Mouse (Mus musculus) T-helper 17 cell (primary cell): ENCODE results near the gene Gm20388.

Experiments
- in situ Hi-C, 2 experiments: fragments of 300-600 bp; cut with MboI, MseI; formaldehyde crosslinking; loops; 1 replicate in 1 of 2; 2 replicates in 1 of 2; pipeline ENCODE4 v1.15.1; 2025; ENCODE audit warnings: high pct_unique_total_duplicates in 2 of 2

Gene Gm20388

DNA sequence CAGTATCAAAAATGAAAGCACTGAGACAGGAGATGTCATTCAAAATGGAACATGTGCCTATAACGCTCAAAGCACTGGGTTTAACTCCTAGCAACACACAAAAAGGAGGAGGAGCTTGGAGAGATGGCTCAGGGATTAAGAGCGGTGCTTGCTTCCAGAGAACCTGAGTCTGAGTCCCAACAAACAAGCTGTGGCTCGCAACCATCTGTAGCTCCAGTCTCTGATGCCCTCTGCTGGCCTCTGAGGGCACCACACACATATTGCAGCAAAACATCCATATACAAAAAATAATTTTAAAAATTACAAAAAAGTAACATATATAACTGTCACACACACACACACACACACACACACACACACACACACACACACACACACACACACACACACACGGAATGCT, 3379.5 kb downstream of the Gm20388 start:
- in situ Hi-C loops = no loop called here

DNA sequence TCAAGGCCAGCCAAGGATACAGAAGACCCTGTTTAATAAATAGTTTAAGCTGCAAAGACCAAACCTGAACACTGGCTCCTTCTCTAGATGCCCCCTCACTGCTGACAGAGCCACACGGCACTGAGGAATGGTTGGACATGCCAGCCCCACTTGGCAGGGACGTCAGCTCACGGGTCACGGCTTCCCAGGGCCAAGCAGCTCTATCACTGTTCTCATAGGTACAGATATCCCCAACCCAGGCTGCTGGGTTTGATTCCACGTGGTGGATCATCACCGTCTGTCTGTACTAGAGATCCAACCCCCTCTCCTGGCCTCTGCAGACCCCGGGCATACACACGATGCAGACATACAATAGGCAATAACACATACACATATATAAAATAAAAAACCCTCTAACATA, 3380.0 kb downstream of the Gm20388 start:
- in situ Hi-C loops = no loop called here

DNA sequence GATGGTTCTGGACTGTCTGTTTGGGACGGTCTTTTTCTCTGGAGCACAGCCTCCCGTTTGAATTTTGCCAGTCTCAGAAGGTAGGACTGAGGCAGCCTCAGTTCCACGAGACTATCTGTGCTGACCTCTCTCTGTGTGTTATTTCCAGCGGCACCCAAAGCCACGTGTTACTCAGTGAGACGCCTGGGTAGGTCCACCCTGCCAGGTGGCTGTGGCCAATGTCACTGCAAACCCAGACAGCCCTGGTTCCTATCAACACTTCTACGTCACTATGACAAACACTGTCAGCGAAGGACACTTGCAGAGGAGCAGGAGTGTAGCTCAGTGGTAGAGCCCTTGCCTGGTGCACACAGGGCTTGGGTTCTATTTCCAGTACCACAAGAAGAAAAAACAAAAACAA, 3381.1 kb downstream of the Gm20388 start:
- in situ Hi-C loops = no loop called here

DNA sequence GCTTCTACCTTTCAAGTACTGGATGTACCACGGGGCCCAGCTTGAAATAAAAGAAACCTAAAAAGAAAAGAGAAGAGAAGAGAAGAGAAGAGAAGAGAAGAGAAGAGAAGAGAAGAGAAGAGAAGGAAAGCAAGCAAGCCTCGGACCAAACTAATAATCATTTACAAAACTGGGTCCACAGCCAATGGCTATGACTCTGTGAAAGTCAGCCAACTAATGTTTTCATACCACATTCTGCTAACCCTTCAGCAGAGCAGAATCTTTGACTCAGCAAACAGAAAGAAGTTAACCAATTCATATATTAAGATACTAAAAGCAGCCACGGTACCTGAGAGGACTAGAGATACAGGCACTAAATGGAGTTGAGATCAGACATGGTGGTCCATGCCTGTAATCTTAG, 3381.6 kb downstream of the Gm20388 start:
- in situ Hi-C loops = no loop called here

DNA sequence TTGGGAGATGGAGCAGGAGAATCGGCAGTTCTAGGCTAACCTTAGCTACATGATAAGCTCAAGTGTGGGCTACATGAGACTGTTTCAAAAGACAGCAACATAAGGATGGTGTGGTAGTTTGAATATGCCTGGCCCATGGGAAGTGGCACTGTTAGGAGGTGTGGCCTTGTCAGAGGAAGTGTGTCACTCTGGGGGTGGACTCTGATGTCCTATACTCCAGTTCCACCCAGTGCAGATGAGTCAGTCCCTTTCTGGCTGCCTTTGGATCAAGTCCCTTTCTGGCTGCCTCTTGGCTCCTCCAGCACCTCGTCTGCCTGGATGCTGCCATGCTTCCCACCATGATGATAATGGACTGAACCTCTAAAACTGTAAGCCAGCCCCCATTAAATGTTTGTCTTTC, 3382.1 kb downstream of the Gm20388 start:
- in situ Hi-C loops = no loop called here

DNA sequence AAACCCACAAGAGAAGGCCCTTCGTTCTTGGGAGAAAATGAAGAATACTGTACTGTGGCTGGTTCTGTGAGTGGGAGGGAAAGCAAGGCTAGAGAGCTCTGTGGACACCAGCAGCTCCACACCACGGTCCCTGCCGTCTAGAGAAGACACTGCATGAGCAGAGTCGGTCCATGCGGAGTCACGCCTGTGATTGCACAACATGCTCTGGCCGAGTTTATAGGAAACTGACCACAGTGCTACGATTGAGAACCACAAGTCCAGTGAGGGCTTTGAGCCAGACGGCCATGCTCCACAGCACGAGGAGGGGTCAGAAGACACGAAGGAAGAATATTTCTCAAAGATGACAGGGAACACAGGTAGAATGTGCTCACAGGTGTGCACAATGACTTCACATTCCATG, 3387.7 kb downstream of the Gm20388 start:
- in situ Hi-C loops = no loop called here

DNA sequence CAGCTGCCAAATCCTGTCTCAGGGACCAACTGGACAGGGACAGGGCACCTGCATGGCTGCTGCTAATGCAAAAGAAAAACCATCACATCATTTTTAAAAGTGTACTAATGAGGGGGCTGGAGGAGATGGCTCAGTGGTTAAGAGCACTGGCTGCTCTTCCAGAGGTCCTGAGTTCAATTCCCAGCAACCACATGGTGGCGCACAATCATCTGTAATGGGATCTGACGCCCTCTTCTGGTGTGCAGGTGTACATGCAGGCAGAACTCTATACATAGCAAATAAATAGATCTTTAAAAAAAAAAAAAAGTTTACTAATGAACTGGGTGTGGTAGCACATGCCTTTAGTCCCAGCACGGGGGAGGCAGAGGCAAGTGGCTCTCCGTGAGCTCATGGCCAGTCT, 3398.1 kb downstream of the Gm20388 start:
- in situ Hi-C loops = no loop called here

DNA sequence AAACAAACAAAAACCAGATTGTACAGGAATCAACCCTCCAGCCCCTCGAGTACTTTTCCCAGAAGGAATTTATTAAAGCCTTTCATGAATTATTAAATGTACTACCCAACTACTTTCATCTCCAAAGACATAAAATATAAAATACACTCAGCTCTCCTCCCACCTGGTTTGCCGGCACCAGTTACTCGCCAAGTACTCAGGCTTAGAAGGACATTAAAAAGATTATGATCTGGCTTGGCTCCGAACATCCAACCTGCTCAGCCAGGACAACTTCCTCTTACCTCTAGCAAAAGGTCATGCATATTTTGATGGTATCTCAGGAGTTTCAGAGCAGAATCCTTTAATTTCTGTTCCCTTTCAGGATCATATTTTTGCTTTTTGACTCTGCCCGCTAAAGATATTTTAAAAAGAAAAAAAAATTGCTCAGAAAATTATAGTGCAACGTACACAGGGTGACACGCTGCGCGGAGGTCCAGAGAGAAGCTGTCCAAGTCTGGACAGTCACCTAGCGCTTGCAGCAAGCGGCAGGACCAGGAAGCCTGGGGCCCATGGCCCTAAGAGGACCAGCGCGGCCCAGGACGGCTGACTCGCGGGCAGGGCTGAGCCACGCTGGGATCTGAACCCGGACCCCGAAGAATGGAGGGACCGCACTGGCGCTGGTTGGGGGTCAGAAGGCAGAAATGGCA, 3407.3 kb downstream of the Gm20388 start:
- in situ Hi-C loops = loop anchor here in 1 of 2 experiments (5.0 kb wide), 1 partner anchor 86 kb away; no protein-coding TSS in a partner anchor

DNA sequence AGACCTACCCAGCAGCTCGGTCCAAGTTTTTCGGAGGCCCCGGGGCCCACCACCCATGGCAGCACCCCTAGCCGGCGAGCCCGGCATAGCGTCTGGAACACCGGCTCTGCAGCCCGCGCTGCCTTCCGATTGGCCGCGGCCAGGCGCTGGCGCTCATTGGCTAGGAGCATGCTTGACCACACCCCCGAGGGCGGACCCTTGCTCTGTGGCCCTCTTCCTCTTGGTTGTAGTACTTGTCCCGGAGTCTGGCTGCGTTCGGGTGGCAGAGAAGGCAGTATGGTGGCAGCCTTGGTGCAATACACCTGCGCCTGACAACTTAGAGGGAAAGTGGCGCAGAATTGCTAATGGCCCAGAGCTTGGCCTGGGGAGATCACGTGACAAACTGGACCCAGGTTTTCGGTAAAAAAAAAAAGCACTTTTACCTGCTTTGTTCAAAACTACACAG, 3407.8 kb downstream of the Gm20388 start, which contains the start of gene Fanca:
Fanca (minus strand) TSS at position 110 of the 445 bp plus-strand sequence.
- in situ Hi-C loops = loop anchor here in 1 of 2 experiments (5.0 kb wide), 1 partner anchor 86 kb away; no protein-coding TSS in a partner anchor

DNA sequence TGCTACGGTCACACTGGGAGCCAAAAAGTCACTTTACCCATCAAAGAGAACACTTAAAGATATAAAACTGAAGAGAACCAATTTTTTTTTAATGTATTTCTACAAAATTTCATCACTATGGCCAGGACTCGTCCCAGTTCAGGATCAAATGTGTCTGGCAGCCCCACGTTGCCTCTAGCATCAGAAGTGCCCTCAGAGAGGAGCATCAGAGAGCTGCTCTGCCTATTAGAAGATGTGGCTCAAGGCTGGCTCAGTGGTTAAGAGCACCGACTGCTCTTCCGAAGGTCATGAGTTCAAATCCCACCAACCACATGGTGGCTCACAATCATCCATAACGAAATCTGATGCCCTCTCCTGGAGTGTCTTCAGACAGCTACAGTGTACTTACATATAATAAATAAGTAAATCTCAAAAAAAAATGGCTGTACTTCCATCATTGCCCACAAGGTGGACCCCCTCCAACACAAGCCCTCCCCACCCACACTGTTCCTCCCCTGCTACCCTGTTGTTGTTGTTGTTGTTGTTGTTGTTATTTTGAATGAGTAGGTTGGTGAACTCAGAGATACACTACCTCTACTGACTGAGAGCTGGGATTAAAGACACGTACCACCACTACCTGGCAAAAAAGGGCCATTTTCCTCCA, 3409.0 kb downstream of the Gm20388 start:
- in situ Hi-C loops = loop anchor here in 1 of 2 experiments (5.0 kb wide), 2 partner anchors 38 to 87 kb away; no protein-coding TSS in a partner anchor

DNA sequence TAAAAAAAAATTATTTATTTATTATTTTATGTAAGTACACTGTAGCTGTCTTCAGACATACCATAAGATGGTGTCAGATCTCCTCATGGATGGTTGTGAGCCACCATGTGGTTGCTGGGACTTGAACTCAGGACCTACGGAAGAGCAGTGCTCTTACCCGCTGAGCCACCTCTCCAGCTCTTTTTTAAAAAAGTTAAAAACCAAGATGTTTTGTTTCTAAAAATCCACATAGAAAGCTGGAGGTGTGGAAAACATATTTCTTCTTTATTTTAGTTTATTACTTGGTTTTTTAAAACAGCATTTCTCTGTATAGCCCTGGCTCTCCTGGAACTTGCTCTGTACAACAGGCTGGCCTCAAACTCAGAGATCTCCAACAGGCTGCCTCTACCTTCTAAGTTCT, 3417.9 kb downstream of the Gm20388 start:
- in situ Hi-C loops = no loop called here

DNA sequence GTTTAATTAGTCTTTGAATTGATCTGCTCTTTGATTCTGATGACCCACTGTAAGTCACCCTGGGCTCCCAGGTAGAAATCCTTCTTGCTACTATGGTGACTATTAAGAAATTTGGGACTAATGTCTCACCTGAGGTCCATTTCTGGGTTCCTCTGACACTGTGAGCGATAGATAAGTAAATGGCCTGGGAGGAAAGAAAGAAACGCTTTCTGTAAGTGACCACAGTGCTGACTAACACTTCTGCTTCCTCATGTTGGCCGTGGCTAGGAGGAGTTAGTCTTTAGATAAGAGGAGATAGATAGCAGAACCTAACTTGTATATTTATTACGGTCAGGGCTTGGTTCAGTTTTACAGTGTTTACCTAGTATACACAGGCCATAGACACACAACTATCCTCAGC, 3418.7 kb downstream of the Gm20388 start:
- in situ Hi-C loops = no loop called here

DNA sequence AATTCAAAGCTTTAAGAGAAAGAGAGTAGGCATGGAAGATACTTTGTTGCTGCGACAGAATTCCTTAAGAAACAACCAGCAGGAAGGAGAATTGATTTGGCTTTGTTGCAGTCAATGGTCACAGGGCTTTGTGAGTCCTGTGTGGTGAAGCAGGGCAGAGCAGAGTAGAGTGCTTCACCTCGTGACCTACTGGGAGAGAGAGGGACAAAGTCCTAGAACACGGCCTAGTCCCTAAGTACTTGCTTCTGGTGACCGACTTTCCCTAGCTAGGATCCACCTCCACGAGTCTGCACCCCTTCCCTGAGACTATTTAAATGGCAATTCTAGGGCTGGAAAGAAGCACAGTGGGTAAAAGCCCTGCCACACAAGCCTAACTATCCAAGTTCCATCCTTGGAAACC, 3419.3 kb downstream of the Gm20388 start:
- in situ Hi-C loops = no loop called here

DNA sequence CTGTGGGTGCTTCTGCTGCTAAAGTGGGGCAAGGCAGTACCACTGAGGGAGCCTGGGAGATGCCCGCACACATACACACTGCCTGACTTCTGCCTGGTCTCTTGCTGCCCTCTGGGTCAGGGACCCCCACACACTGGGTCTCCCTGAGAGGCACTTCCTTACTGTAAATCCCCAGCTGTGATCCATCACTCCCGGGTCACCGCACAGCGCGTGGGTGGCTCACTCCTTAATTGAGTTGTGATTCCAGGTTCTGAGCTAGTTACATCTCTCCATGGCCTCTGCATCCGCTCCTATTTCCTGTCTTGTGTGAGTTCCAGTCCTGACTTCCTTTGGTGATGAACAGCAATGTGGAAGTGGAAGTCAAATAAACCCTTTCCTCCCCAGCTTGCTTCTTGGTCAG, 3420.1 kb downstream of the Gm20388 start:
- in situ Hi-C loops = no loop called here

DNA sequence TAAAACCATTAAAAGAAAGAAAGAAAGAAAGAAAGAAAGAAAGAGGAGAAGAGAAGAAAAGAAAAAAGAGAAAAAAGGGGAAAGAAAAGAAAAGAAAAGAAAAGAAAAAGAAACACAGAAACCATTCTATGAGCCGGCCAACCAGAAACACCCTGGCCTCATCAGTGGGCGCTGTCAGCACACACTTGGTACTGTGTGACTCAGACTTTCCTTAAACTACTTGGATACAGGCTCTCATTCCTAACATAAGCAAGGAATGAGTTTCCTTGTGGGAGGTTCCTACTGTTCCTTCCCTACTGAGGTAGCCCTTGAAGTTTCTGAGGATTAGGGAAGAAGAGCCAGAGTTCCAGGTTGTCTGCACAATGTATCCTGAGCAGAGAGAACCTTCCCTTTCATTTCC, 3420.7 kb downstream of the Gm20388 start:
- in situ Hi-C loops = no loop called here

DNA sequence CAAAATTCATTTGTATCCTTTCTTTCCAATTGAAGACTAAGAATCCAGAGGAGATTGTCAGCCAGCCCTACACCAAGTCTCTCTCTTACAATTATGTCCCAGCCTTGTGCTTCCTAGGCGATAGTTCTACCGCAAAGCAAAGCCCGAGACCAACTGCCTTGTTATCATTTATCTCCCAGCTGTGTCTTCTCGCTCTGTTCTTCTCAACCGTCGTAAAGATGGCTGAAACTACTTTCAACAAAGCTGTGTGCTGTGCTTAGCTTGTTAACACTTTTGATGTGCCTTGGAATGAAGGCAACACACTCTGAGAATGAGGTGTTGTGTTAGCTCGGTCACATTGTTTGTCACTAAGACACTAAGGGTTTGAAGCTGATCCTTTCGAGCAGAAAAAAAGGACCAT, 3421.2 kb downstream of the Gm20388 start:
- in situ Hi-C loops = no loop called here

DNA sequence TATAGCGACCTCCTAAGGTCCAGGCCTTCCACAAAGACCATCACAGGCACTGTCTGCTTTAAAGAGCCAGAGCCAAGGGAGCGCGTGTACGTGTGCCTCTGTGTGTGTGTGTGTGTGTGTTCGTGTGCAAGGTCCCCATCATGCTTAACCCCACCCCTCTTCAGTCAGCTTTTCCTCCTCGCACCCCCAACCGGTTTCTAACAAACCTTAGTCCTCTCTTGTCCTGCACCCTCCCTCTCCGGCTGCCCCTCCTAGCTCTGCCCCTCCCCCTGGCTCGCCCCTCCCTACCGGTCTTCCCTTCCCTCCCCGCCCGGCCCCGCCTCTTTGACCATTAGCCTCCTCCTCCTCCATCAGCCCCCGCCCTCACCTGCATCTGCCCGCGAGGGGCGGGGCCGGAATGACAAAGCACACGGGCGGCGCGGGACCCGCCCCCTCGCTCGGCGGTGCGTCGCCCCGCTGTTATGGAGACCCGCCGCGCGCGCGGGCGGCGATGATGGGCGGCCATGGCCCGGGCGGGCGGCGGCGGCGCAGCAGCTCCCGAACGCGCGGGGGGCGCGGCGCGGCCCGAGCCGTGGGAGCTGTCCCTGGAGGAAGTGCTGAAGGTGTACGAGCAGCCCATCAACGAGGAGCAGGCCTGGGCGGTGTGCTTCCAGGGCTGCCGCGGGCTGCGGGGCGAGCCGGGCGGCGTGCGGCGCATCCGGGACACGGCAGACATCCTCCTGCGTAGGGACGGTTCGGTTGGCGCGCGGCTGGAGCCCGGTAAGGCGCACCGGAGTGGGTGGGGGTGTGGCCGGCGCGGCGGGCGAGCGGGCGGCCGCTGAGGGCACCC, 3421.8 kb downstream of the Gm20388 start, which contains the start of gene Spire2:
Spire2 (plus strand) TSS at position 452 of the 829 bp plus-strand sequence.
- in situ Hi-C loops = no loop called here

DNA sequence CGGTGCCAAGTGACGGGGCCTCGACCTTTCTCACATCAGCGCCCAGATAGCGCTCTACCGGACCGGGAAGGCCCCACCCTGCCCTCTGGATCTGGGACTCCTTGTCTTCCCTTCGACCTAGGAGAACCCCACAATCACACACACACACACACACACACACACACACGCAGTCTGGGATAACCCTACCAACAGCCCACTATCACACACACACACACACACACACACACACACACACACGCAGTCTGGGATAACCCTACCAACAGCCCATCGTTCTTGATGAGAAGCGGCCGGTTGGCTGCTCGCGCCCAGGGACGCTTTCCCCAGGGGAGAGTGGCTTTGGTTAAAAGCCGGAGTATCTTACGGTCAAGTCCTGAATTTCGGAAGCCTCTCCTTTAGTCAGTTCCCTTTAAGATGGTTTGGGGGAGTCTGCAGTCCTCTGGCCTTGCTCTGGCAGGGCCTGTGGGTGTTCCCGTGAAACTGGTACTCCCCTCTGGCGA, 3422.5 kb downstream of the Gm20388 start:
- in situ Hi-C loops = no loop called here

DNA sequence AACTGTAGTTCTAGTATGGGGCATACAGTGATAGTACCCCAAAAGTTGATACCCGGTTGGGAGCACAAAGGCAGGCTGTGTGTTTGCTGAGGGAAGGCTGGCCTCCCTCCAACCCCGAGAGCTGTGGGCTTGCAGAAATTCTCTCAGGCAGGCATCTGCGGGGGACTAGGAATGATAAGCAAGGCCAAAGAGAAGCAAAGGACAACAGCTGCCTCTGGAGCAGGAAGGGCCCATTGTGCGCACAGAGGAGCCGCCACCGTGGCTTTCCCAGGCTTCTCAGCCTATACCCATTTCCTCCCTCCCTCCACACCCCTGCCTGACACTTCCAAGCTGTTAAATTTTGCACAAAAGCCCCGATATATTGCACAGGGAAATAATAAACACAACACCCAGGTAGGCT, 3423.2 kb downstream of the Gm20388 start:
- in situ Hi-C loops = no loop called here

DNA sequence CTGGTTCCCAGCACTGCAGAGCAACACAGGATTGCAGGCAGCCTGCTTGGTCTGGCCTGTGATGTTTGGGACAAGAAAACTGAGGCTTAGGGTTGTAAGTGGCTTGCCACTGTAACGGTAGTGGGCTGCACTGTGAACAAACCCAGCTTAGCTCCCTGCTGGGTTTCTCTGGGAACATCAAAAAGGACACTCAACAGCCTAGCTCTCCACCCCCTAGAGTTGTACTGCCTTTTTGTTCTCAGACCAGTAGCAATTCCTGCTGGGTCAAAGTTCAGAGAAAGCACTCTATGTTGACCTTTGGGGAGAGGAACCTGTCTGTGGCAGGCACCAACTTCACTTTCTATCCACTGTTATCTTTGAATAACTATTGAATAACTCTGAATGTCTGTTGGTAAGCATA, 3423.8 kb downstream of the Gm20388 start:
- in situ Hi-C loops = no loop called here

DNA sequence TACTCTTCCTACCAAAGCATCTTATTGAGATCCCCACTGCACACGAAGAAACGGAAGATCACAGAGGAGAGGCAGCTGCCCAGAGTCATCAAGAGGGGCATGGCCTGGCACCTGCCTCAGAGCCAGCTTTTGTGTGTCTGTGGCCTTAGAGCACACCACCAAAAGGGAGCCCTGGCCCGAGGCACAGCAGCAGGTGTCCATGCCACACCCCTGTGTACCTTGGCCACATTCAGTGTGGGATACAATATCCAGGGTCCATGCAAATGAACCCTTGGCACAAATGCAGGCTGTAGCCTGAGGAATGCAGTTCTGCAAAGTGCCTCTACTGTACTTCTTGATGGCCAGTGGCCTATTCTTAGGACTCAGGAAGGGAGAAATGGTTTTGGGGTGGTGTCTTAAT, 3426.8 kb downstream of the Gm20388 start:
- in situ Hi-C loops = no loop called here

DNA sequence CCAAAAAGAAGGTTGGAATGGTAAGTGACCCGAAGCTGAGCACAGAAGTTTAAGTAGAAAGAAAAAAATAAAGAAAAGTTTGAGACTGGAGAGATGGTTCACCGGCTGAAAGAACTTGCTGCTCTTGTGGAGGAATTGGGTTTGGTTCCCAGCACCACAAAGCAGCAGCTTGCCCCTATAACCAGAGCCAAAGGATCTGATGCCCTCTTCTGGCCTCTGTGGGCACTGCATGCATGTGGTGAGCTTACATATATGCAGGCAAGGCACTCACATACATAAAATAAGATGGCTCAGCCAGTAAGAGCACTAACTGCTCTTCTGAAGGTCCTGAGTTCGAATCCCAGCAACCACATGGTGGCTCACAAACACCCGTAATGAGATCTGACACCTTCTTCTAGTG, 3429.4 kb downstream of the Gm20388 start:
- in situ Hi-C loops = no loop called here
